Mouse (Mus musculus) erythroblast, embryonic 14.5 days (primary cell): ENCODE measurements at regions not wholly inside any gene's neighbourhood (a gene's known extent, or its start where the extent isn't known, plus 50 kb on each side); places are given as distances from the start of the nearest gene placed in this dataset.

ENCODE experiments used
- GATA1 ChIP-seq: IDR thresholded peaks from 2 replicates; pipeline ENCODE4 v1.6.1; 2012; ENCODE audit warnings: low read length, inconsistent platforms, mixed read lengths
- TAL1 ChIP-seq: IDR thresholded peaks from 3 replicates; pipeline ENCODE4 v1.6.1; 2012; ENCODE audit warnings: low read length, inconsistent platforms, mixed read lengths

GRCm38 (mm10) chr1:184444189-184444588, 288.2 kb downstream of the Hlx start:
- TF ChIP-seq GATA1 (no peak), TAL1 (no peak)
